Mouse (Mus musculus) hindbrain, embryonic 11.5 days (tissue): ENCODE measurements at regions not wholly inside any gene's neighbourhood (a gene's known extent, or its start where the extent isn't known, plus 50 kb on each side); places are given as distances from the start of the nearest gene placed in this dataset.

Experiments
- ATAC-seq: fragments of 200-750 bp; cut with Nextera tagmentation; 2 replicates; pipeline ENCODE4 v1.8.0; 2017; ENCODE audit warnings: mild to moderate bottlenecking, moderate TSS enrichment, moderate library complexity; ENCODE audit not compliant: low FRiP score
- DNase-seq: peaks from one replicate; pipeline ENCODE4 v3.0.0-alpha.2; 2015; ENCODE audit warnings: low spot score
- H3K27ac ChIP-seq: fragments of 300-500 bp; sonication (generic); 2 replicates; pipeline ENCODE4 v1.5.1; 2014; ENCODE audit warnings: mild to moderate bottlenecking, low read depth, low read length
- H3K27me3 ChIP-seq: fragments of 300-500 bp; sonication (generic); 2 replicates; pipeline ENCODE4 v1.6.1; 2014; ENCODE audit warnings: mild to moderate bottlenecking, low read length, moderate library complexity, mixed read lengths; ENCODE audit not compliant: control insufficient read depth, insufficient read depth
- H3K36me3 ChIP-seq: fragments of 300-500 bp; sonication (generic); 2 replicates; pipeline ENCODE4 v1.6.1; 2014; ENCODE audit warnings: mild to moderate bottlenecking, low read length, moderate library complexity, mixed read lengths; ENCODE audit not compliant: control insufficient read depth, insufficient read depth
- H3K4me1 ChIP-seq: fragments of 300-500 bp; sonication (generic); replicated peaks from 2 replicates; pipeline ENCODE4 v1.6.1; 2014; ENCODE audit warnings: low read length, mixed read lengths; ENCODE audit not compliant: control insufficient read depth, insufficient read depth
- H3K4me2 ChIP-seq: fragments of 300-500 bp; sonication (generic); replicated peaks from 2 replicates; pipeline ENCODE4 v1.6.1; 2014; ENCODE audit warnings: mild to moderate bottlenecking, low read depth, low read length
- H3K4me3 ChIP-seq: fragments of 300-500 bp; sonication (generic); 2 replicates; pipeline ENCODE4 v1.5.1; 2014; ENCODE audit warnings: low read depth, low read length
- H3K9ac ChIP-seq: fragments of 300-500 bp; sonication (generic); 2 replicates; pipeline ENCODE4 v1.6.1; 2014; ENCODE audit warnings: low read depth, low read length
- H3K9me3 ChIP-seq: fragments of 300-500 bp; sonication (generic); 2 replicates; pipeline ENCODE4 v1.6.1; 2016; ENCODE audit warnings: low read length; ENCODE audit not compliant: control insufficient read depth
- WGBS: fragments of 180-500 bp; shearing (Covaris S2); extraction: QIAGEN DNeasy Blood & Tissue Kit; methylation state at CpG from one replicate; pipeline ENCODE4 v1.1.7; 2014; 5-methylcytosine and 5-hydroxymethylcytosine counted together

- ATAC-seq, result no peak
- H3K27ac ChIP-seq, result no peak overlapping the region
- H3K4me1 ChIP-seq, result no peaks in the 10 kb centered on the region
- WGBS, result 71% methylated on average over 6 of the region's 6 CpGs
- H3K4me2 ChIP-seq, result no peak overlapping the region
- H3K9me3 ChIP-seq, result no peaks in the 10 kb centered on the region
- H3K9ac ChIP-seq, result no peak overlapping the region
- no peaks in the 10 kb centered on the region for H3K36me3 ChIP-seq
- DNase-seq, result no peak
- no peak overlapping the region for H3K4me3 ChIP-seq
- no peaks in the 10 kb centered on the region for H3K27me3 ChIP-seq
These were observed 146.0 kb upstream of the 1600014C23Rik start for GRCm38 (mm10) chr17:45879478-45880250.

- Histone ChIP-seq H3K4me2 (no peak overlapping the region), H3K4me3 (no peak overlapping the region), H3K4me1 (0 out of 2 replicates have a peak, but pooled peaks cover 3% of the 10 kb centered on the region), H3K9ac (no peak overlapping the region), H3K9me3 (no peaks in the 10 kb centered on the region), H3K36me3 (no peaks in the 10 kb centered on the region), H3K27ac (no peak overlapping the region), H3K27me3 (no peaks in the 10 kb centered on the region)
- 84% methylated on average over 6 of the region's 6 CpGs for WGBS
- ATAC-seq, result no peak
- DNase-seq, result no peak
These were observed 144.8 kb upstream of the 1600014C23Rik start for GRCm38 (mm10) chr17:45878394-45878793.

- DNase-seq, result no peak
- ATAC-seq, result no peak
These were observed 141.7 kb upstream of the 1600014C23Rik start for GRCm38 (mm10) chr17:45875325-45875724.

GRCm38 (mm10) chr17:45873996-45874395 is 140.4 kb upstream of the 1600014C23Rik start:
- Histone ChIP-seq H3K27me3 (peaks cover 2% of the 10 kb centered on the region; the same call in 1 of the 2 replicates), H3K27ac (peak overlapping the region; percentile 37; the same call in 1 of the 2 replicates)
- 9% methylated on average over 8 of the region's 8 CpGs for WGBS

More at GRCm38 (mm10) chr17:45875325-45875724, 141.7 kb upstream of the 1600014C23Rik start:
- H3K36me3 ChIP-seq, result no peaks in the 10 kb centered on the region
- WGBS, result 88% methylated on average over 8 of the region's 8 CpGs
- H3K4me2 ChIP-seq, result no peak overlapping the region
- H3K27me3 ChIP-seq, result peaks cover 2% of the 10 kb centered on the region; the same call in 1 of the 2 replicates
- no peak overlapping the region for H3K27ac ChIP-seq
- no peak overlapping the region for H3K9ac ChIP-seq
- H3K4me3 ChIP-seq, result no peak overlapping the region
- 0 out of 2 replicates have a peak, but pooled peaks cover 3% of the 10 kb centered on the region for H3K4me1 ChIP-seq
- no peaks in the 10 kb centered on the region for H3K9me3 ChIP-seq

GRCm38 (mm10) chr17:45873200-45873955 is 139.7 kb upstream of the 1600014C23Rik start:
- Histone ChIP-seq H3K9me3 (no peaks in the 10 kb centered on the region), H3K4me1 (0 out of 2 replicates have a peak, but pooled peaks cover 3% of the 10 kb centered on the region), H3K4me2 (peak overlapping the region; percentile 28), H3K36me3 (no peaks in the 10 kb centered on the region), H3K4me3 (no peak overlapping the region), H3K27me3 (peaks cover 2% of the 10 kb centered on the region; the same call in 1 of the 2 replicates), H3K9ac (peak overlapping the region; percentile 54), H3K27ac (peak overlapping the region; percentile 37; the same call in 1 of the 2 replicates)
- ATAC-seq, result peak; percentile 73
- DNase-seq, result peak; percentile 69
- WGBS, result 7% methylated on average over 20 of the region's 21 CpGs

More at GRCm38 (mm10) chr17:45873996-45874395, 140.4 kb upstream of the 1600014C23Rik start:
- Histone ChIP-seq H3K4me2 (peak overlapping the region; percentile 28), H3K4me1 (0 out of 2 replicates have a peak, but pooled peaks cover 3% of the 10 kb centered on the region), H3K9ac (peak overlapping the region; percentile 54; the same call in 1 of the 2 replicates), H3K36me3 (no peaks in the 10 kb centered on the region), H3K9me3 (no peaks in the 10 kb centered on the region), H3K4me3 (no peak overlapping the region)
- ATAC-seq (peak; percentile 56), DNase-seq (peak; percentile 60)

GRCm38 (mm10) chr17:45871666-45872653 is 138.3 kb upstream of the 1600014C23Rik start:
- no peak for ATAC-seq
- Histone ChIP-seq H3K9ac (no peak overlapping the region), H3K9me3 (no peaks in the 10 kb centered on the region), H3K4me1 (0 out of 2 replicates have a peak, but pooled peaks cover 5% of the 10 kb centered on the region), H3K4me3 (no peak overlapping the region), H3K27me3 (peaks cover 2% of the 10 kb centered on the region; the same call in 1 of the 2 replicates), H3K27ac (no peak overlapping the region), H3K4me2 (no peak overlapping the region), H3K36me3 (no peaks in the 10 kb centered on the region)
- DNase-seq, result no peak
- WGBS, result 56% methylated on average over 22 of the region's 22 CpGs

- Histone ChIP-seq H3K36me3 (no peaks in the 10 kb centered on the region), H3K4me2 (no peak overlapping the region), H3K9ac (no peak overlapping the region), H3K4me1 (peaks cover 9% of the 10 kb centered on the region), H3K27ac (no peak overlapping the region), H3K27me3 (peaks cover 2% of the 10 kb centered on the region; the same call in 1 of the 2 replicates), H3K4me3 (no peak overlapping the region), H3K9me3 (no peaks in the 10 kb centered on the region)
- ATAC-seq (no peak), DNase-seq (no peak)
- 77% methylated on average over 9 of the region's 9 CpGs for WGBS
These were observed 137.4 kb upstream of the 1600014C23Rik start for GRCm38 (mm10) chr17:45871067-45871466.
